Mouse (Mus musculus) kidney, adult 8-10 months (tissue): Measurements from ENCODE around the gene Git2.

Source experiments
- DNase-seq, 2 experiments: peaks; one replicate each; pipeline ENCODE4 v3.0.0; 2022

Git2 gene

DNA sequence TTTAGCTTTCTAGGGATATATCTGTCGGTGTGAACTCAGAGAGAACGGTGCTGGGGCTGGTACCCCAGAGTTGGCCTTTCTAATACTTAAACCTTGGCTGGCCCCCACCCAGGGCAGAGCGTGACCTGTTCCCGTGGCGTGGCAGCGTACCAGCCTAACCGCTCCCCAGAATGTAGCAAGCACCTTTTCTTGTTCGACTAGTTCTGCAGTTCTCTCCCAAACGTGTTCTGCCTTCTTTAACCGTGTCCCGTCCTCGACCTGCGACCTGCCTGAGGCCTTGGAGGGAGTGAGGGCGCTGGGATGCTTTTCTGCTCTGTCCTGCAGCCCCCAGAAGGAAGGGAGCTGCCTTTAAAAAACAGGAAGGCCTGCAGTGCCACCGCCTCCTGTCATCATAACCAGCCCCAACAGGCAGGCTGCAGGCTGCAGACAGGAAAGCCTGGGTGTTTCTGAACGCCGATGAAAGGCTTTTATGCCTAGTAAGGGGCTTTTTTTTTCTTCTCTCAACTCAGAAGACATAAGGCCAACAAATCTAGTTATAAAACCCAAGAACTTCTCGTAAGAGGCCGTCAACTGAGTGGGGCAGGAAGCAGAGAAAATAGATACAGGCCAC lies 94.5 kb downstream of the Git2 start:
- no peak for DNase-seq

DNA sequence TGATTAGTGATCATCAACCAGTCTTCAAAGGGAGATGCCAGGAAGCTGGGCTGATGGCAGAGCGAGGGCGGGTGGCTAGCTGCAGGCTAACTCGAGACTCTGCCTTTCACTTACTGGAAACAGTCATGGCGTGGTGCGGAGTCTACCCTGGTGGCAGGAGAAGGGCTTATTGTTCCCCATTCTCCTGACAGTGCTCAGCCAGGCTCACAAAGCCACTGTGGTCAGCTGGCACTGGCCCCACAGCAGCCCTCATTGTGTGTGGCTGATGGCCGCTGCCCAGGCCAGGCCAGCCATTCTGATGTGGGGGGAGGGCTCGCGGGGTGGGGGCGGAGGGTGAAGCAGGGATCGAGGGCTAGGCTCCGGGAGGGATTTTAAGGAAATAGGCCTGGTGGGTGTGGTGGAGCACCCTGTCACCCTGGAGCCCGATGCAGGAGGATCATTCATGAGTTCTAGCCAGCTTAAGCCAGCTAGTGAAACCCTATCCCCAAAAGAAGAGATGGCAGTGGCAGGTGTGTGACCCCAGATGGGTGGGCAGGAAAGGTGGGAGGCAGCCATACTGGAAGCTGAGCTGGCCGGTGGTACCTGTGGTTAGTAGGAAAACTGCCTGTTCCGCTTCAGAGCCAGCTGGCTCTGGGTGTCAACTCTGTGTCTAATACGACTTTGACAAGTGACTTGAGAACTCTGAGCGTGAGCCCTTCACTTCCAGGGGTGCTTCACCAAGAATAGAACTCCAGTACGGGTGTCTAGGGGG lies 95.3 kb downstream of the Git2 start:
- no peak for DNase-seq
